Mouse (Mus musculus) natural killer cell, adult 2 months (primary cell): ENCODE measurements around the gene Slc35b2.
A peak's percentile ranks its signal among the peaks of the same experiment; 100 is the strongest.

Experiments used
- DNase-seq, 2 experiments: peaks; one replicate each; pipeline ENCODE4 v3.0.0; 2022; ENCODE audit warnings: low spot score in 2 of 2

Slc35b2 gene

DNA sequence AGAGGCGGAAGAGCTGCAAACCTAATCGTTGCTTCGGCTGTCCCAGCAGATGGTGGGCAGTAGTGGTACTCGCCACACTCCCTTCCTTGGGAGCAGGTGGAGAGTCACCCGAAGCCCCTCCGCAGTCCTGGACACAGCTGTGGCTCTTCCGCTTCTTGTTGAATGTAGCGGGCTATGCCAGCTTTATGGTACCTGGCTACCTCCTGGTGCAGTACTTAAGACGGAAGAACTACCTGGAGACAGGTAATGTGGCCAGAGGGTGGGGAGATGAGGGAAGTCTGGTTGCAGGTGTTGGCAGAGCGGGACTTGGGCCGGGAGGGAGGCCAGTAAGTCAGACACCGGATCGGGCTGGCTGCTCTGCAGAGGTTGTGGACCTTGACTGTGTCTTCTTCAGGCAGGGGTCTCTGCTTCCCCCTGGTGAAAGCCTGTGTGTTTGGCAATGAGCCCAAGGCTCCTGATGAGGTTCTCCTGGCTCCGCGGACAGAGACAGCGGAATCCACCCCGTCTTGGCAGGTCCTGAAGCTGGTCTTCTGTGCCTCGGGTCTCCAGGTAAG lies 934 bp downstream of the Slc35b2 start:
- DNase-seq, result no peak

DNA sequence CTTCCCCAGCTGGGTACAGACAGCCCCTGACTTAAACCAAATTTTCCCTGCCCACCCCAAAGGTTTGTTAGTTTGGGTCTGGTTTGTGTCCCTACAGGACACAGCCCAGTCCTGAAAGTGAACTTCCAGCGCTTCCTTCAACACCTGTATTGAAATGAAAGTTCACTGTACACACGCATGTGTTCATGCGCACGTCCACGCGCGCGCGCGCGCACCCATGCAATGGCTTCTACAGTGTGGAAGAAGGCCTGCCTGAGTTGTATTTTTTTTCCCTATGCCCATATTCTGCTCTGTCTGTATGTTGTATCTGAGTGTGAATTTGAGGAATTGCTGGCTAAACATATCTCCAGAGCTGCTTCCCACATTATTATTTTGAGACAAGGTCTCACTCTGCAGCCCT lies 1.4 kb downstream of the Slc35b2 start:
- no peak for DNase-seq

DNA sequence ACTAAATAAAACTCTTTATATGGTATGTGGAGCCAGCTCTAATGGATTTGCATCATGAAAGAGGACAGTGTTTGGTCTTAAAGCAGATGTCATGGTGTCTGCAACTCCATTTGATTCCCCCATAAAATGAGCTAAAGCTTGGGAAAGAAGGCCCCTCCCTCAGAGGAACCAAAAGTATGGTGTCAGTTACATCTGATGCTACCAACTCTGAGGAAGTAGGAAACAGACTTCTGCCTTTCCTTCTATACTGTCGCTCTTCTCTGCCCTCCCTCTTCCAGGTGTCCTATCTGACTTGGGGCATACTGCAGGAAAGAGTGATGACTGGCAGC lies 2.3 kb downstream of the Slc35b2 start:
- DNase-seq, result no peak

DNA sequence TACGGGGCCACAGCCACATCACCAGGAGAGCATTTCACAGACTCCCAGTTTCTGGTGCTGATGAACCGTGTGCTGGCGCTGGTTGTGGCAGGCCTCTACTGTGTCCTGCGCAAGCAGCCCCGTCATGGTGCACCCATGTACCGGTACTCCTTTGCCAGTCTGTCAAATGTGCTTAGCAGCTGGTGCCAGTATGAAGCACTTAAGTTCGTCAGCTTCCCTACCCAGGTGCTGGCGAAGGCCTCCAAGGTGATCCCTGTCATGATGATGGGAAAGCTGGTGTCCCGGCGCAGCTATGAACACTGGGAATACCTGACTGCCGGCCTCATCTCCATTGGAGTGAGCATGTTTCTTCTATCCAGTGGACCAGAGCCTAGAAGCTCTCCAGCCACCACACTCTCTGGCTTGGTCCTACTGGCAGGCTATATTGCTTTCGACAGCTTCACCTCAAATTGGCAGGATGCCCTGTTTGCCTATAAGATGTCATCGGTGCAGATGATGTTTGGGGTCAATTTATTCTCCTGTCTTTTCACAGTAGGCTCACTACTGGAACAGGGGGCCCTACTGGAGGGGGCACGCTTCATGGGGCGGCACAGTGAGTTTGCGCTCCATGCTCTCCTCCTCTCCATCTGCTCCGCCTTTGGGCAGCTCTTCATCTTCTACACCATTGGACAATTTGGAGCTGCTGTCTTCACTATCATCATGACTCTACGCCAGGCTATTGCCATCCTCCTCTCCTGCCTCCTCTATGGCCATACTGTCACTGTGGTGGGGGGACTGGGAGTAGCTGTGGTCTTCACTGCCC lies 2.9 kb downstream of the Slc35b2 start:
- DNase-seq, result no peak

DNA sequence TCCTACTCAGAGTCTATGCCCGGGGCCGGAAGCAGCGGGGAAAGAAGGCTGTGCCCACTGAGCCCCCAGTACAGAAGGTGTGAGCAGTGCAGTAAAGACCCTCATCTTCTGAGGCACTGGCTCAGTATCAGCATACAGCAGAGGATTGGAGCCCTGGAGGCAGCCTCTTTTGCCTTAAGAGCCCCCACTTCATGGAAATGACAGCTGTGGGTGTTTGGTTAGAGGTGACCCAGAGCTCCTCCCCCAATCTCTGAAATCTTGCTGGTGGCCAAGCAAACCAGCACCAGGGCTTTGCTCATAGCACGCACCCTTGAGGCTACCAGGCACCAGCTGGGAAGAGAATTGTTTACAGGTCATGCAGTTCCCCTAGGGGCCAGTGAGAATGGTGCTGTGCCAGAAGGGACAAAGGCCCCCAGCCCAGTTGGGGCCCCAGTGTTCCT lies 3.5 kb downstream of the Slc35b2 start:
- no peak for DNase-seq

DNA sequence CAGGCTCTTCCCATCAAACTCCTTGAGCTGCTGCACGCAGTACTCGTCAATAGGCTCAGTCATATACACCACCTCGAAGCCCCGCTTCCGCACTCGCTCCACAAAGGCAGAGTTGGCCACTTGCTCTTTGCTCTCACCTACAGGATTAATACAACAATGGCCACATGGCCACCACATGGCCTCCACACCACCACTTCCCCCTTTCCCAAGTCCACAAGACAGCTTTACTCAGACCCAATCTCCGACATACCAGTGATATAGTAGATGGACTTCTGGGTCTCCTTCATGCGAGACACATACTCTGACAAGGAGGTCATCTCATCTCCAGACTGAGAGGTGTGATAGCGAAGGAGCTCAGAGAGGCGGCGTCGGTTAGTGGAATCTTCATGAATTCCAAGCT lies 5.3 kb downstream of the Slc35b2 start:
- DNase-seq, result no peak

DNA sequence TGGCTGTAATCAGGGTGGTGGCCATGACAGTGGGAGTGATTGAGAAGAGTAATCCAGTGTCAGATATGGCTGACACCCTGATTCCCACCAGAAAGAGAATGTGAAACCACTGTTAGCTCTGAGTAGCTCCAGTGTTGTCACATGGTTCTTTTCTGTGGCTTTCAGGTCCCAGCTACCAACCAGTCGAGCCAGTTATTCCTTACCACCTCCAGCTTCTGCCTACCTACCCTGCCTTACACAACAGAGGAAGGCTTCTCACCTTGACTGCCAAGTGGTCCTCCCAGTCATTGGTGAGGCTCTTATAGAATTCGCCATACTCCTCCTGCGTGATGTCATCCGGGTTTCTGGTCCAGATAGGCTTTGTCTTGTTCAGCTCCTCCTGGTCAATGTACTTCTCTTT lies 6.3 kb downstream of the Slc35b2 start:
- no peak for DNase-seq

DNA sequence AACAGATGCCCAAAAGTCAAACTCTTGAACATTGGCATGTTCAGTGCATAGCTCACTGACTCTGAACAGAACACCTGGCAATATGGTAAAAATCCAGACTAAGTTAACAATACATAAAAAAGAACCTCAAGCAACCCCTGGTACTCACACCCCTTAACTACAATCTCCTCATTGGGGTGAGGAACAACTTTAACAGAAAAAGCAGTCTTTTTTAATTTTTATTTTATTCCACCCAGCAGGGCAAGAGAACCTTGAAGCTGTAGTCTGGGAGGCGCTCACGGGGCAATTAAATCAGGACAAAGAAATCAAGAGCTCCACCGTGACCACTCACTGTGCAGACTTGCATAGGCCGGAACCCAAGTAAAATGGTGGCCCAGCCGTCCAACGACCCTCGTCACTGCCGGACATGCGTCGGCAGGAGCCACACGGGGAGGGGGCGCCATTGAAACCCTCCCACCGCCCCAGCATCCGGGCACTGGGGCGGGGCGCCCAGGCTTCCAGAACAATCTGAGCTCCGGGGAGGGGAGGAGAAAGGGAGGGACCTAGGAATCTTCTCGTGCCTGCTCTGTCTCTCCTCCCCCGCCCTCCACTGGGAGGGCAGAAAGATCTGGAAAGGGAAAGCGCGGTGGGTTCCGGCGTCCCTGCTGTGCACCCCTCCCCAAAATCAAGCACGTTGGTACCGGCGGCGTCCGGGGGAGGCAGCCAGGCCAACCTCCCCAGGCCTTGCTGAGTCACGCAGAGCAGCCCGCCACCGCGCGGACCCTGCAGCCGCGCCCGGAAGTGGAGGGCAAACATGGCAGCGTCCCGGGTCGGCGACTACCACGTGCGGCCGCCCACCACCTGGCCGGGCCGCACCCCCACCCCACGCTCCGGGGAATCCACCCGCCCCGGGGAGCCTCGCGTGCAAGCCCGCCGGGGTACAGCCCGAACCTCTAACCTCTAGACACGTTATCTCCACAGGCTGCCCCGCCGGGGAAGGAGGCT lies 8.7 kb downstream of the Slc35b2 start:
- peak in 1 of 2 experiments; percentile 64 for DNase-seq

DNA sequence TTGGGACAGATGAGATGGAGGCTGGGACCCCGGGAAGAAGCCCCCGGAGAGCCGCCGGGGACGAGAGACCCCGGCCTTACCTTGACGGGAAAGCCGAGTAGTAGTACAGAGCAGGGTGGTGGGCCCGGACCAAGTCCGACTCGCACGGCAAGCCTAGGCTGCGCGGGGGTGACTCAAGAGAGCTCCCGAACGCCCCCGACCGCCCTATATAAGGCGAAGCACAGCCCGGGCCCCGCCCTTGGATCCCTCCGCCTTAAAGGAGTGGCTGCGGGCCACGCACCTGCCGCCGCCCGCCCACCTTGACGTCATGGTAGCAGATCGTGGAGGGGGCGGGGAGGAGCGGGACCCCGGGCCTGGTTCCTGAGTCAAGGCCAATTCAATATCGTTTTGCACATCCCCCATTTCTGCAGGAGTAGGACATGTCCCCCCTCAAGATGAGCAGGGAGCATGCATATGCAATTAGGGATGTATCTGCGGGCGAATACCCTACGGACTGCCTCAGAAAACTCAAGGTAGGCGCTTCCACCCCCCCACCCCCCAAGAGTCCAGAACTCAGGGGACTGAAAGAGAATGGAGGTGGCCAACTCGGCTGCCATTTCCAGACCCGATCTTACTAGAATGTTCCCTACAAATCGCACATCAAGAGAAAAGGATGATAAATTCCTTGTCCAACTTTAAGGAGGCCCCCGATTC lies 9.6 kb downstream of the Slc35b2 start, which contains the start of gene Hsp90ab1:
TSS of gene Hsp90ab1 (minus strand) at position 185 of the 693 bp plus-strand sequence.
- DNase-seq, result peak; percentile 97 to 98

DNA sequence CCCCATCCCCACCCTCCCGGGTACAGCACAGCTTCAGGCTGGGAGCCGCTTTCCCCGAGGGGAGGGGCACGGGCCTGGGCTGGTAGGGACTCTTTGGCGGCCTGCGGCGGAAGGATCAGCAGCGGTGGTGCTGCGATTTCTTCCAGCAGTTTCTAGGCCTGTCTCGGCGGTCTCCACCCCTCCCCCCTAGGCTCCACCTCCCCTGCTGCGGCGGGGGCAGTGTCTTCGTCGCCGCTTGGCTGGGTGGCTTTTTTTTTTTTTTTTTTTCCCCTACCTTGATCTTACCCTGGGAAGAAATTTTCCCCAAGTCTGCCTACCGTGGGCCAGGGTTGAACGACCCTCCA lies 10.1 kb downstream of the Slc35b2 start:
- DNase-seq, result peak; percentile 85 to 90

DNA sequence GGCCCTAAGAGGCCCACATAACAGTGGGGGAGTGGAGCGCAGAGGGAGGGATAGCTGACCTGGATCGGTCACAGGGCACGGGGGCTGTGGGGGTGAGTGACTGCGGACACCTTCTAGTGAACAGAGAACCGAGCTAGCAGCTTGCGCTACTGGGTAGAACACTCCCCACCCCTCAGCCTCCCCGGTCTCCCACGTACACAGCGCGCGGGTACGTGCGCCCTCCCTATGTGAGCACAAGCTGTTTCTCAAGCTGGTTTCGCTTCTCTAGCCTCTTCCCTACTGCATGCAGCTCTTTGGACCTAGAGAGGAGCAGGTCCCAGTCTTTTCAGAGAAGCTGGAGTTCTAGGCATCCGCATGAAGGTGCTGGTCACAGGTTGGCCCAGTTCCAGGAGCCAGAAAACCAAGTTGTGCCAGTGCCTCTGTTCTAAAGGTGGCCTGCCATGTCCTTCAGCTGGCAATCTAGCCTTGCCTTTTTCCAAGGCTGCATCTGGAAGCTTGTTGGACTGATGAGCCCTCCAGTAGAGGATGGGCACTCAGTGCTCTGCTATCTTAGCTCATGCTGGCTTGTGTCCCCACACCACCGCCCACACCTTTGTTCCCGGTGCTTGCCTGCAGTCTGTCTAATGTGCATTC lies 10.6 kb downstream of the Slc35b2 start:
- peak; percentile 56 to 66 for DNase-seq

DNA sequence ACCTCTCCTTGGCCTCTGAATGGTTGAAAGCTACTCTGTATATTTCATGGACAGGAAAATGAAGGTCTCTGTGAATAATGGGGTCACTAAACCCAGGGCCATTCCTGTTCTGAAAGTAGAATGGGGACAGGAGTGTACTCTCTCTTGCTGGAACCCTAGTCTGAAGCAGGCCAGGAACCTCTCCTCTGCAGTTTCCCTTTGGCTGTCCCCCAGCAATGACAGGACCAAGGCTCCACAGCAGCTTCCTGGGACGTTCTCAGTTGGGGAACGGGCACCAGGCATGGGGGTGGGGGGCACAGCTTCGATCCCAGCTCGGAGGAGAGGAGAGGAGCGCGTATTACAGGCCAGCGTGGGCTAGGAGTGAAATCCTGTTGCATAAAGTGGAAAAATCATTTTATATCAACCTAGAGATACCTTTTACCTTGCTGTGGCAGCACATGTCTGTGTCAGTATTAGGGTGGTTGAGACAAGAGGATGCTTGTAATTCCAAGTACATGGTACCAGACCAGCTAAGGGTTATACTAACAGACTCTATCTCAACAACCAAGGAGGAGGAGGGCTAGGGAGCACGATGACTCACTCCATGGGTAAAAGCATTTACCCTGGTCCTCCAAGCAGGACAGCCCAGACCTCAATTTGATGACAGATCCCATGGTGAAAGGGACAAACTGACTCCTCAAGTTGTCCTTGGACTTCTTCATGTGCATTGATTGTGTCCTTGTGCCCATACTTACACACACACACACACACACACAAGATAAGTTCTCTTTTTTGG lies 11.6 kb downstream of the Slc35b2 start:
- DNase-seq, result no peak

DNA sequence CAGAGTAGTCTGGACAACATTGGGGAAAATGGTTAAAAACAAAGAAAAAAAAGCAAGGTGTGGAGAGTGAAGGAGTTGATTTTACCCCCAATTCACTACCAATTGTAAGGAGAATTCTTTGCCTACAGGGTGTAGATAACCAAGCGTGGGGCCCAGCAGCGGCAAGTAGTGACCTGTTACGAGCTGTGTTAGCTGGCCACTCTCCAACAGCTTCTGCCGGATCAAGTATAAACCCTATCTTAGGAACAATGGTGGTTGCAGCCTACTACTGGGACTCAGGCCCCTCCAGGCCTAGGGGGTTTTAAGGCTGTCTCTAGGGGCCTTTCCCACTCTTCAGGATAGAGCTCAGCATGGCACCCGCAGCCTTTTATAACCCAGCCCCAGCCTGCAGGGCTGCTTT lies 14.6 kb downstream of the Slc35b2 start:
- DNase-seq, result no peak

DNA sequence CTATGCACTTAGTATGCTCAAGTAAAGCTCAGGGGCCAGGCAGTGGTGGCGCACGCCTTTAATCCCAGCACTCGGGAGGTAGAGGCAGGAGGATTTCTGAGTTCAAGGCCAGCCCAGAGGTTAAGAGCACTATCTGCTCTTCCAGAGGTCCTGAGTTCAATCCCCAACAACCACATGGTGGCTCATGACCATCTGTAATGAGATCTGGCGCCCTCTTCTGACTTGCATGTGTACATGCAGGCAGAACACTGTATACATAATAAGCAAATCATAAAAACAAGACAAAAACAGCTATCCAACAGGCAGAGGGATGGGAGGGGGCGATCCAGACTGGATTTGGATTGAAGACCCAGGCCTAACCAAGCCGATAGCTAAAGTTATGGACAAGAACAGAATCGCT lies 15.2 kb downstream of the Slc35b2 start:
- DNase-seq, result peak in 1 of 2 experiments; percentile 25

DNA sequence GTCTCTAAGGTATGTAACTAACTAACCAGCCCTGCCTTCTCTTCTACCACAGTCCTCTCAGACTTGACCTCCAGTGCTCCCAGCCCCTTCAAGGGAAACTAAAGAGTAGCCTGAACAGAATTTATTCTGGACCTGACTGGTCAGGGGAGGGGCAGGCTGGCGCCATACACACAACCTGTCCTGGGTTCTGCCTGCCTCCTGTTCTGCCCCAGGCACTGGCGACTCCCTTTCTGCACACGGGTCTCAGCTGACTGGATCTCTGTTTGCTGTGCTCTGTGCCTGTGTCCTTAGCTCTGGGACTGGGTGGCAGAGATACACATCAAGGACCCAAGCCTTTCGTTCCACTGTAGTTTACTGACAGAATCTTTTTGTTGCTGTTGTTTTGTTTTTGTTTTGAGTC lies 15.9 kb downstream of the Slc35b2 start:
- DNase-seq, result no peak

DNA sequence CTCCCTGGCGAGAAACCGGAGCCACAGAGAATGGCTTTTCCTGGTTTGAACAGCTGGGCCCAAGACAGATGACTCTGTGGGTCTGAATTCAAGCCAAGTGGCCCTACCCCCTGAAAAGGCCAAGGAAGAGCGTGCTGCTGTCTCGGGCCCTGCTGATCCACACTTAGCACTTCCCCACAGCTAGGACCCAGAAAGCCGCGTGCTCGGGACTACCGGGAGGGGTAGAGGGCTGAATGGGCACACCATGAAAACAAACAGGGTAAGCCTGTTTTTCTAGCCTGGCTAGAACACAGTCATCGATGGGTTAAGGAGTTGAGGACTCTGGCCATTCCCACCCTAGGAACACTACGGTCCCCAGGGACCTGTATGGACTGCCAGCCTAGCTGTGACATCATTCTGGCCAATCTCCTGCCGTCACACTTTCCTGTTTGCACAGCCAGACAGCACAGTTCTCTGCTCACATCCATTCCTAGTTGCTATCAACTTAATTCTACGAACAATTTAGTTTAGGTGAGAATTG lies 17.3 kb downstream of the Slc35b2 start:
- no peak for DNase-seq

DNA sequence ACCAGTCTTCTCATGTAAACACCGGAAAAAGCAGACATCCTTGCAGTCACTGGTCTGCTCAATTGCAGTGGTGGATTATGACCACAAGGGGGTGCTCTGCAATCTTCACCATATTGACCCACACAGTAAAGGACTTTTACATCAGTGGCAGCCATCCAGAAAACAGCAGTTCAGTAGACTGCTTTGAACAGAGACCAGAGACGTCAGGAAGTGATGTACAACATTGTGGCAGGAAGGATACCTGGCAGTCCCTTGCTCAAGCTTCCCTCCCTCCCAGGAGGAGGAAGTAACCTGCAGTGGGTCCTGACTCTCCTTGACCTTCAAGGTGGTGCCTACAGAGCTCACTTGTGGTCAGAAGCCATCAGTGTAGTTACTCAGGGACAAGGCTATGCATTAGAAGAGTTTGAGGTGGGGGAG lies 17.9 kb downstream of the Slc35b2 start:
- DNase-seq, result peak; percentile 66 to 75

DNA sequence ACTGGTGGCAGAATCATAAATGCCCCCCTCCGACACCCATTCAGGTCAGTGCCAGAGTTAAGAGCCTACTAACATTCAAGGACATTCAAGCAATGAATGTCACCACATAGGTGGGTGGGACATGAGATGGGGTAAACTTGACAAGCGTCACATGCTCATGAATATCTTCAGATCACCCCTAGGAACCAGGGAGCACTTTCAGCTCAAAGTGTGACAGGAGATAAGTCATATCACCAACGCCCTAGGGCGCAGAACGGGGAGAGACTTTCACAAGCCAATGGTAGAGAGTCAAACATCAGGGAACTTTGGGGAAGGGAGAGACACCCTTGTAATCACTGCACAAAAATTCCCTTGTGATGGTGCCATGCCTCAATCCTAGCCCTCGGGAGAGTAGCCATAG lies 18.5 kb downstream of the Slc35b2 start:
- DNase-seq, result no peak

DNA sequence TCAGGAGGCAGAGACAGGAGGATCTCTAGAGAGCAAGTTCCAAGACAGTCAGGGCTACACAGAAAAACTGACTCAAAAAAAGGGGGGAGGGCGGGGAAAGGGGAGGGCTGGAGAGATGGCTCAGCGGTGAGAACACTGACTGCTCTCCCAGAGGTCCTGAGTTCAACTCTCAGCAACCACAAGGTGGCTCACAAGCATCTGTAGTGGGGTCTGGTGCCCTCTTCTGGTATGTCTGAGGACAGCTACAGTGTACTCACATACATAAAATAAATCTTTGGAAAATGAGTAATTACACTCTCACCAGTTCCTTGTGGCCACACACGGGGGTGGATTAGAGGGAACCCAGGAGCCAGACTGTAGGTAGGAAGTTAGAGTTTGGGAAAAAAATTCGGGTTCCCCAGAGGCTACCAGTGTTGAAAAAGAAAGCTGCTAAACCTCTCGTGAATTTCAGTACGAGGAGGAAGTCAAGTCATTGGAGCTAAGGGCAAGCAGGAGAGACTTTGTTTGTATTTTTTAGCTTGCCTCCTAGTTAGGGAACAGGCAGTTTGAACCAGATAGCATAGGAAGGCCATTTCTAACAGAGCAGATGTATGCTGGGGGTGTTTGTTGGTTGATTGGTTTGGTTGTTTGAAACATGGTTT lies 19.2 kb downstream of the Slc35b2 start:
- DNase-seq, result peak in 1 of 2 experiments; percentile 34
